Mouse (Mus musculus) hindbrain, postnatal 0 days (tissue): ENCODE measurements at regions not wholly inside any gene's neighbourhood (a gene's known extent, or its start where the extent isn't known, plus 50 kb on each side); places are given as distances from the start of the nearest gene placed in this dataset.

ENCODE experiments used
- ATAC-seq: fragments of 200-750 bp; cut with Nextera tagmentation; 2 replicates; pipeline ENCODE4 v1.8.0; 2017; ENCODE audit warnings: mild to moderate bottlenecking, moderate TSS enrichment, moderate library complexity
- DNase-seq: peaks from one replicate; pipeline ENCODE4 v3.0.0-alpha.2; 2015; ENCODE audit warnings: low spot score
- H3K27ac ChIP-seq: fragments of 300-500 bp; sonication (generic); 2 replicates; pipeline ENCODE4 v1.5.1; 2014; ENCODE audit warnings: mild to moderate bottlenecking
- H3K27me3 ChIP-seq: fragments of 300-500 bp; sonication (generic); 2 replicates; pipeline ENCODE4 v1.6.1; 2014; ENCODE audit warnings: low read length, mixed read lengths; ENCODE audit not compliant: insufficient read depth
- H3K36me3 ChIP-seq: fragments of 300-500 bp; sonication (generic); 2 replicates; pipeline ENCODE4 v1.6.1; 2014; ENCODE audit warnings: low read length, mixed read lengths; ENCODE audit not compliant: insufficient read depth
- H3K4me1 ChIP-seq: fragments of 300-500 bp; sonication (generic); 2 replicates; pipeline ENCODE4 v1.6.1; 2014; ENCODE audit warnings: antibody characterized with exemption, low read length, mixed read lengths; ENCODE audit not compliant: insufficient read depth
- H3K4me2 ChIP-seq: fragments of 300-500 bp; sonication (generic); 2 replicates; pipeline ENCODE4 v1.6.1; 2014; ENCODE audit warnings: low read depth, mild to moderate bottlenecking, low read length, moderate library complexity, mixed read lengths
- H3K4me3 ChIP-seq: fragments of 300-500 bp; sonication (generic); 2 replicates; pipeline ENCODE4 v1.5.1; 2014; ENCODE audit warnings: low read length
- H3K9ac ChIP-seq: fragments of 300-500 bp; sonication (generic); replicated peaks from 2 replicates; pipeline ENCODE4 v1.6.1; 2014; ENCODE audit warnings: mild to moderate bottlenecking, low read length, moderate library complexity, mixed read lengths
- H3K9me3 ChIP-seq: fragments of 300-500 bp; sonication (generic); 2 replicates; pipeline ENCODE4 v1.6.1; 2016; ENCODE audit warnings: low read length, mixed read lengths
- CTCF ChIP-seq: IDR thresholded peaks from 2 replicates; pipeline ENCODE4 v1.5.1; 2016; ENCODE audit warnings: antibody characterized with exemption, control low read depth, low read depth
- WGBS: fragments of 180-500 bp; shearing (Covaris S2); extraction: QIAGEN DNeasy Blood & Tissue Kit; methylation state at CpG from one replicate; pipeline ENCODE4 v1.1.7; 2014; 5-methylcytosine and 5-hydroxymethylcytosine counted together

DNA sequence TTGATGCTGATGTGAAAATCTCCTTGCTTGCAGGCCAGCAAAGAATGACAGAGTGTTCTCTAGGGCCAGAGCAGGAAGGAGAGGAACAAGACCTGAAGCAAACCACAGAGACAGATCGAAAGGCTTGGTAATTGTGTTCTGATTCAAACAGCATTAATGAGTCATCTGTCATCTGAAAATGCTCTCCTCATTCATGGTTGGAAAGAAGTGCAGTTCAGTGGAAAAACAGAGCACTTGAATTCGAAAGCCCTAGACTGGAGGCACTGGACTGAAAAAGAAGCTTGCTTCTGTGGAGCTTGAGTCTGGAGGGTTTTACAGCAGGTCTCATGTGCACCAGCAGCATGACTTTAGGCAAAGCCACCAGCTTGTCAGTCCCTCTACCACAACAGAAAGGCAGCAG, 374.3 kb upstream of the B430305J03Rik start:
- no peak overlapping the region for H3K9ac ChIP-seq
- ATAC-seq (no peak), DNase-seq (peak; percentile 7)
- 32% methylated on average over 2 of the region's 2 CpGs for WGBS
- H3K4me2 ChIP-seq, result no peak overlapping the region
- no peaks in the 10 kb centered on the region for H3K4me1 ChIP-seq
- no peak for TF ChIP-seq CTCF
- H3K9me3 ChIP-seq, result no peaks in the 10 kb centered on the region
- H3K27me3 ChIP-seq, result no peaks in the 10 kb centered on the region
- no peaks in the 10 kb centered on the region for H3K36me3 ChIP-seq
- H3K4me3 ChIP-seq, result no peak overlapping the region
- H3K27ac ChIP-seq, result no peak overlapping the region

DNA sequence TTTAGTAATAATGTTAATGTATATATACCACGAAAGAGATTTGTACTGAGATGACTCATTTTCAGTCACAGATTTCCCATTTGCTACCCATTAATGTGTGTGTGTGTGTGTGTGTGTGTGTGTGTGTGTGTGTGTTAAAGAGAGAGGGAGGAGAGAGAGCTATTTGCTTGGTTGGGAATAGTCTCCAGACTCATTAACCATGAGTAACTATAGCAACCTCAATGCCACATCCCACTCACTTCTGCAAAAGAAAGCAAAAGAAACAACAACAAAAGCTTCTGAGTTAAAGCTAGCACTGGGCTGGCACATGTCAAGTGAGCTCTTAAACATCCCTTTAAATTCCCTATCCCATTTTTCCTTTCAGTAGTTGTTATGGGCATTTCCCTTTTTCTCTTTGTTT, 372.8 kb upstream of the B430305J03Rik start:
- H3K4me2 ChIP-seq, result no peak overlapping the region
- no peak for TF ChIP-seq CTCF
- H3K9me3 ChIP-seq, result no peaks in the 10 kb centered on the region
- no peaks in the 10 kb centered on the region for H3K27me3 ChIP-seq
- WGBS, result 83% methylated on average over 1 of the region's 1 CpGs
- DNase-seq (no peak), ATAC-seq (no peak)
- H3K27ac ChIP-seq, result no peak overlapping the region
- no peak overlapping the region for H3K9ac ChIP-seq
- H3K4me1 ChIP-seq, result no peaks in the 10 kb centered on the region
- H3K36me3 ChIP-seq, result no peaks in the 10 kb centered on the region
- no peak overlapping the region for H3K4me3 ChIP-seq

DNA sequence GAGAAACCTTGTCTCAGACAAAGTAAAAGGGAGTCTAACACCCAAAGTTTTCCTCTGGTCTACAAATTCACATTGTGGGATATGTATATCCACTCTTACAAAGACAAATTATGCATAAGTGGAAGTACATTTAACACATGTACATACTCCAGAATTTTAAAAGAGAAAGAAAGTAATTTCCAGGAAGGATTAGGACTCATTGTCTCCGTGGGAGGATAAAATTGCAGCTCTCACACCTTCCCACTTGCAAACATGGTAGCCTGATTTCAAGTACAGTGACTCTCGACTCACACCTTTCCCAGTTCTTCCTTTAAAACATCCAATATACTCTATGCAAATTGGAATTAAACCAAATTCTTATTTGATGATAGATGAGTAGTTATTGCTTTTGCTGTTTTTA, 351.0 kb upstream of the B430305J03Rik start:
- Histone ChIP-seq H3K4me1 (no peaks in the 10 kb centered on the region), H3K9ac (no peak overlapping the region), H3K9me3 (no peaks in the 10 kb centered on the region), H3K4me2 (no peak overlapping the region), H3K27me3 (no peaks in the 10 kb centered on the region), H3K36me3 (no peaks in the 10 kb centered on the region), H3K27ac (no peak overlapping the region), H3K4me3 (no peak overlapping the region)
- no peak for DNase-seq
- WGBS, result 78% methylated on average over 2 of the region's 2 CpGs
- no peak for ATAC-seq
- TF ChIP-seq CTCF, result no peak

DNA sequence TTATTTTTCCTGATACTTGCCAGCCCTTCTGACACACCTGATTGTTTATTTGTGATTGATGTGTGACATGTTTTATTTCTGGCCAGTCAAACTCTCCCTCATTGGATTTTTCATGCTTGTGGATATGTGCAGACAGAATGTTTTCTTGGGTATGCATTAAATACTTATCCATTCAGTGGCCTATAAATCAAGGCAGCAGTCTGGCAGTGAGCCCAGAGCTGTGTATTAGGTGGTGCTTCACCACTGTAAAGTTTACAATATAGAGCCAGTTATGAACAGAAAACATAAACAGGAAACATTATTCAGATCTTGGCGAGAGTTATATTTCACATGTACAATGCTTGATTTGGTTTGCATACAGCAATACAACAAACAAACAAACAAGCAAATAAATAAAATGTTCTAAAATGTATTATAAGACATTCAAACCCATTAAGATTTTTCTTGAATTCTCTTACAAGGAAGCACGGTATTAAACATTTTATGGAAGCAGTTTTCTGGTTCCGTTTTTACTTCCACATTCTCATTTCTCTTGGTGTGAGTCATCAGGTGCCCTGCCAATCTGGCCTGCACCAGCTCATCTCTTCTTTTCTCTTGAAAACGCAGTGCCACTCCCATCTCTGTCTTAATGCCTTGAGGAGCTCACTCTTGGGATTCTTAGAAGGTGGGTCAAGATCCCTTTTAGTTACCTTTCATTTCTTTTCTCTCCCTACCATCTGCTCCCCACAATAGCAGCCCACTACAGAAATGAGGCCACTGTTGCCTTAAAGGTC, 322.4 kb upstream of the B430305J03Rik start:
- peak; percentile 14 for DNase-seq
- Histone ChIP-seq H3K4me3 (no peak overlapping the region), H3K36me3 (no peaks in the 10 kb centered on the region), H3K27ac (no peak overlapping the region), H3K4me1 (no peaks in the 10 kb centered on the region), H3K9me3 (no peaks in the 10 kb centered on the region), H3K27me3 (no peaks in the 10 kb centered on the region), H3K9ac (no peak overlapping the region), H3K4me2 (no peak overlapping the region)
- ATAC-seq, result no peak
- 75% methylated on average over 4 of the region's 4 CpGs for WGBS
- TF ChIP-seq CTCF, result no peak

DNA sequence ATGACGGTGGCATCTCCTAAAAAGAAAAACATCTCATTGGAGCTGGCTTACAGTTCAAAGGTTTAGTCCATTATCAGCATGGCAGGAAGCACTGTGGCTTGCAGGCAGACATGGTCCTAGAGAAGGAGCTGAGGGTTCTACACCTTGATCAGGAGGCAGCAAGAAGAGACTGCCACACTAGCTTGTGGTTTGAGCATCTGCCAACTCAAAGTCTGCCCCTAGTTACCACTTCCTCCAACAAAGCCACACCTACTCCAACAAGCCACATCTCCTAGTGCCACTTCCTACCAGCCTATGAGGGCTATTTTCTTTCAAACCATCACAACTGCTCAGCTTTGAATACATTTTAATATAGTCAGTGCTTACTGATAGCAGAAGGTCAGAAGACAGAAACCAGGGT, 305.1 kb upstream of the B430305J03Rik start:
- Histone ChIP-seq H3K36me3 (no peaks in the 10 kb centered on the region), H3K4me3 (no peak overlapping the region), H3K4me1 (no peaks in the 10 kb centered on the region), H3K27ac (no peak overlapping the region), H3K9me3 (no peaks in the 10 kb centered on the region), H3K4me2 (no peak overlapping the region), H3K9ac (no peak overlapping the region), H3K27me3 (no peaks in the 10 kb centered on the region)
- 85% methylated on average over 1 of the region's 1 CpGs for WGBS
- no peak for TF ChIP-seq CTCF
- ATAC-seq (no peak), DNase-seq (no peak)

DNA sequence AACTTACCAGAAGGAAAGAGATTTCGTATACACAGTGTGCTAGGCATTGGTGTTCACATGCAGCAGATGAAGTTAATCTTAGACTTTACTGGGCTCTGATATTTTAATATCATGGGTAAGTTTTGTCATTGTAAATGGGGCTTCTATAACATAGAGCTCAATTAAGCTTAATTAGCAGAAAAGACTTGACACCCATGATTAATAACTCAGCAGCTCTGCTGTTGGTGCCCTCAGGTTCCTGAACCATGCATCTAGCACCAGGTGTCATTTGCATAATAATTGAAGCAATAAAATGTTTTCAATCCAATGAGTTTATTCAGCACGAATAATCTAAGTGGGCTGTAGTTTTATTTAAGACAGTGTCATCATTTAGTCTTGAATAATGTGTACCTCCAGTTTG, 290.4 kb upstream of the B430305J03Rik start:
- DNase-seq, result peak; percentile 1

DNA sequence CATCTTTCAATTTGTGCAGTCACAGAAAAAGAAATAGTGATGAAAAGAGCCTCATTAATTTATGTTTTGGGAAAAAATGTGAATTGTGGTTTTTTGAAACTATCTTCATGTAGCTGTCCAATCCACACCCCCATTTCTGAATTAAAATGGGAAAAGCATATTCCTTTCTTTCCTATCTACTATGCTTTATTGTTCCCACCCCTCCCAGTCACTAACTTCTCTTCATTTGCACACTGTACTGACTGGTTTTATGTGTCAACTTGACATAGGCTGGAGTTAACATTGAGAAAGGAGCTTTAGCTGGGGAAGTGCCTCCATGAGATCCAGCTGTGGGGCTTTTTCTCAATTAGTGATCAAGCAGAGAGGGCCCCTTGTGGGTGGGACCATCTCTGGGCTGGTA, 262.8 kb upstream of the B430305J03Rik start:
- no peak for TF ChIP-seq CTCF

More for the DNA sequence above, 290.4 kb upstream of the B430305J03Rik start:
- H3K4me1 ChIP-seq, result no peaks in the 10 kb centered on the region
- ATAC-seq, result no peak
- TF ChIP-seq CTCF, result no peak
- no peaks in the 10 kb centered on the region for H3K9me3 ChIP-seq
- H3K27ac ChIP-seq, result no peak overlapping the region
- H3K4me3 ChIP-seq, result no peak overlapping the region
- H3K27me3 ChIP-seq, result no peaks in the 10 kb centered on the region
- WGBS, result 51% methylated on average over 2 of the region's 2 CpGs
- H3K4me2 ChIP-seq, result no peak overlapping the region
- no peaks in the 10 kb centered on the region for H3K36me3 ChIP-seq
- no peak overlapping the region for H3K9ac ChIP-seq

More for the DNA sequence above, 262.8 kb upstream of the B430305J03Rik start:
- no peak overlapping the region for H3K4me2 ChIP-seq
- DNase-seq (no peak), ATAC-seq (no peak)
- H3K4me1 ChIP-seq, result no peaks in the 10 kb centered on the region
- H3K27me3 ChIP-seq, result no peaks in the 10 kb centered on the region
- H3K36me3 ChIP-seq, result no peaks in the 10 kb centered on the region
- H3K9ac ChIP-seq, result no peak overlapping the region
- no peak overlapping the region for H3K4me3 ChIP-seq
- no peaks in the 10 kb centered on the region for H3K9me3 ChIP-seq
- H3K27ac ChIP-seq, result no peak overlapping the region
